Mouse (Mus musculus) liver, embryonic 14.5 days (tissue): Measurements from ENCODE around the gene Plb1. TPM values are rescaled to one million over a fixed set of nuclear protein-coding genes. Genes with fewer than 3 reads are reported as not detected.

Source experiments
- ATAC-seq: fragments of 200-750 bp; cut with Nextera tagmentation; 2 replicates; pipeline ENCODE4 v1.8.0; 2017; ENCODE audit warnings: moderate number of reproducible peaks, mild to moderate bottlenecking, moderate library complexity; ENCODE audit not compliant: insufficient read depth
- DNase-seq, 3 experiments: peaks; one replicate each; pipeline ENCODE4 v3.0.0-alpha.2; 2012 to 2013; ENCODE audit warnings: low read depth in 3 of 3, low spot score in 3 of 3
- H3K27ac ChIP-seq: fragments of 300-500 bp; sonication (generic); 2 replicates; pipeline ENCODE4 v1.5.1; 2014; ENCODE audit warnings: moderate library complexity, mild to moderate bottlenecking, control low read depth, inconsistent platforms
- H3K27me3 ChIP-seq: fragments of 300-500 bp; sonication (generic); 2 replicates; pipeline ENCODE4 v1.6.1; 2014; ENCODE audit warnings: mild to moderate bottlenecking, low read length, moderate library complexity; ENCODE audit not compliant: control insufficient read depth, insufficient read depth
- H3K36me3 ChIP-seq: fragments of 300-500 bp; sonication (generic); replicated peaks from 2 replicates; pipeline ENCODE4 v1.6.1; 2014; ENCODE audit warnings: low read depth; ENCODE audit not compliant: control insufficient read depth, insufficient read depth
- H3K4me1 ChIP-seq, 2 experiments: fragments of 200-500 bp in 1 of 2; fragments of 300-500 bp in 1 of 2; sonication (generic) in 1 of 2; replicated peaks; 2 replicates each; pipeline ENCODE4 v1.6.1; 2012 to 2014; ENCODE audit warnings: antibody characterized with exemption in 1 of 2, inconsistent platforms in 1 of 2, low read length in 1 of 2; ENCODE audit not compliant: control insufficient read depth in 2 of 2, insufficient read depth in 2 of 2
- H3K4me2 ChIP-seq: fragments of 300-500 bp; sonication (generic); 2 replicates; pipeline ENCODE4 v1.6.1; 2014; ENCODE audit warnings: low read depth, mild to moderate bottlenecking, control low read depth, moderate library complexity
- H3K4me3 ChIP-seq, 2 experiments: fragments of 200-500 bp in 1 of 2; fragments of 300-500 bp in 1 of 2; sonication (generic) in 1 of 2; 2 replicates each; pipeline ENCODE4 v1.5.1; 2012 to 2014; ENCODE audit warnings: low read depth in 2 of 2, low read length in 2 of 2, mild to moderate bottlenecking in 2 of 2, control low read depth in 1 of 2, inconsistent platforms in 1 of 2, moderate library complexity in 1 of 2; ENCODE audit not compliant: insufficient read depth in 1 of 2
- H3K9ac ChIP-seq: fragments of 300-500 bp; sonication (generic); replicated peaks from 2 replicates; pipeline ENCODE4 v1.6.1; 2014; ENCODE audit warnings: mild to moderate bottlenecking, control low read depth, moderate library complexity
- H3K9me3 ChIP-seq: fragments of 300-500 bp; sonication (generic); 2 replicates; pipeline ENCODE4 v1.6.1; 2016; ENCODE audit warnings: low read length, mixed read lengths; ENCODE audit not compliant: control insufficient read depth
- CTCF ChIP-seq: IDR thresholded peaks from 2 replicates; pipeline ENCODE4 v1.5.1; 2016; ENCODE audit warnings: antibody characterized with exemption, low read depth, control low read depth
- EP300 ChIP-seq: IDR thresholded peaks from 2 replicates; pipeline ENCODE4 v1.6.1; 2016; ENCODE audit warnings: antibody characterized with exemption, low read depth
- WGBS: fragments of 180-500 bp; shearing (Covaris S2); extraction: QIAGEN DNeasy Blood & Tissue Kit; methylation state at CpG from one replicate; pipeline ENCODE4 v1.1.7; 2014; ENCODE audit not compliant: insufficient replicate concordance; 5-methylcytosine and 5-hydroxymethylcytosine counted together
- polyA plus RNA-seq, 2 experiments: library from polyadenylated mRNA; depleted of rRNA in 1 of 2; stranded (reverse) in 1 of 2; unstranded in 1 of 2; fragments of >200 nt; fragmentation: Nextera tagmentation in 1 of 2; extraction: Ambion mirVana in 1 of 2; gene quantifications; 2 replicates each; pipeline versions ENCODE4 v1.2.1 to v1.2.3; 2012 to 2014

Gene Plb1
- polyA plus RNA-seq, 2 experiments = 0.02 TPM; not detected in 1

- Histone ChIP-seq H3K9ac (no peak overlapping the region), H3K27ac (no peak overlapping the region), H3K4me3 (no peak overlapping the region), H3K27me3 (no peaks in the 10 kb centered on the region), H3K9me3 (no peaks in the 10 kb centered on the region), H3K36me3 (no peaks in the 10 kb centered on the region), H3K4me1 (no peaks in the 10 kb centered on the region), H3K4me2 (no peak overlapping the region)
- DNase-seq (no peak), ATAC-seq (no peak)
- no peak for TF ChIP-seq CTCF
- TF ChIP-seq EP300 = no peak
- WGBS = 61% methylated on average over 2 of the region's 2 CpGs
Observed at GRCm38 (mm10) chr5:32314731-32315130, 82.2 kb downstream of the Plb1 start.

GRCm38 (mm10) chr5:32322146-32322811, 89.8 kb downstream of the Plb1 start:
- H3K4me3 ChIP-seq = no peak overlapping the region
- H3K36me3 ChIP-seq = no peaks in the 10 kb centered on the region
- no peaks in the 10 kb centered on the region for H3K27me3 ChIP-seq
- H3K9ac ChIP-seq = no peak overlapping the region
- 40% methylated on average over 7 of the region's 7 CpGs for WGBS
- H3K9me3 ChIP-seq = no peaks in the 10 kb centered on the region
- no peak for ATAC-seq
- no peak overlapping the region for H3K4me2 ChIP-seq
- no peak overlapping the region for H3K27ac ChIP-seq
- H3K4me1 ChIP-seq = no peaks in the 10 kb centered on the region
- TF ChIP-seq CTCF (peak; percentile 64), EP300 (no peak)
- DNase-seq = no peak

GRCm38 (mm10) chr5:32328139-32328538, 95.6 kb downstream of the Plb1 start:
- H3K27ac ChIP-seq = no peak overlapping the region

GRCm38 (mm10) chr5:32332591-32332990, 100.1 kb downstream of the Plb1 start:
- WGBS = 23% methylated on average over 4 of the region's 4 CpGs
- DNase-seq (no peak), ATAC-seq (no peak)
- TF ChIP-seq EP300 = no peak
- TF ChIP-seq CTCF = no peak
- no peaks in the 10 kb centered on the region for H3K9me3 ChIP-seq
- H3K9ac ChIP-seq = no peak overlapping the region
- no peak overlapping the region for H3K4me2 ChIP-seq
- H3K36me3 ChIP-seq = no peaks in the 10 kb centered on the region
- H3K27me3 ChIP-seq = no peaks in the 10 kb centered on the region
- no peak overlapping the region for H3K4me3 ChIP-seq
- H3K27ac ChIP-seq = no peak overlapping the region
- H3K4me1 ChIP-seq = 0 out of 4 replicates have a peak, but pooled peaks cover 0 to 3% of the 10 kb centered on the region in 2 experiments

More at GRCm38 (mm10) chr5:32328139-32328538, 95.6 kb downstream of the Plb1 start:
- 63% methylated on average over 7 of the region's 7 CpGs for WGBS
- no peak overlapping the region for H3K4me2 ChIP-seq
- no peak overlapping the region for H3K9ac ChIP-seq
- no peaks in the 10 kb centered on the region for H3K9me3 ChIP-seq
- H3K4me3 ChIP-seq = no peak overlapping the region
- no peak for TF ChIP-seq EP300
- no peak for TF ChIP-seq CTCF
- no peak for DNase-seq
- H3K36me3 ChIP-seq = no peaks in the 10 kb centered on the region
- no peaks in the 10 kb centered on the region for H3K4me1 ChIP-seq
- H3K27me3 ChIP-seq = no peaks in the 10 kb centered on the region
- no peak for ATAC-seq

- H3K36me3 ChIP-seq = no peaks in the 10 kb centered on the region
- no peak overlapping the region for H3K4me3 ChIP-seq
- H3K27me3 ChIP-seq = no peaks in the 10 kb centered on the region
- H3K9ac ChIP-seq = no peak overlapping the region
- H3K4me2 ChIP-seq = no peak overlapping the region
- no peak for TF ChIP-seq CTCF
- no peak for TF ChIP-seq EP300
- H3K27ac ChIP-seq = no peak overlapping the region
- ATAC-seq = no peak
- 23% methylated on average over 6 of the region's 6 CpGs for WGBS
- DNase-seq = no peak
- 0 out of 4 replicates have a peak, but pooled peaks cover 0 to 3% of the 10 kb centered on the region in 2 experiments for H3K4me1 ChIP-seq
- no peaks in the 10 kb centered on the region for H3K9me3 ChIP-seq
Observed at GRCm38 (mm10) chr5:32335172-32335571, 102.7 kb downstream of the Plb1 start.
